Mouse (Mus musculus): ENCODE results near the gene Gm28539.

DNA sequence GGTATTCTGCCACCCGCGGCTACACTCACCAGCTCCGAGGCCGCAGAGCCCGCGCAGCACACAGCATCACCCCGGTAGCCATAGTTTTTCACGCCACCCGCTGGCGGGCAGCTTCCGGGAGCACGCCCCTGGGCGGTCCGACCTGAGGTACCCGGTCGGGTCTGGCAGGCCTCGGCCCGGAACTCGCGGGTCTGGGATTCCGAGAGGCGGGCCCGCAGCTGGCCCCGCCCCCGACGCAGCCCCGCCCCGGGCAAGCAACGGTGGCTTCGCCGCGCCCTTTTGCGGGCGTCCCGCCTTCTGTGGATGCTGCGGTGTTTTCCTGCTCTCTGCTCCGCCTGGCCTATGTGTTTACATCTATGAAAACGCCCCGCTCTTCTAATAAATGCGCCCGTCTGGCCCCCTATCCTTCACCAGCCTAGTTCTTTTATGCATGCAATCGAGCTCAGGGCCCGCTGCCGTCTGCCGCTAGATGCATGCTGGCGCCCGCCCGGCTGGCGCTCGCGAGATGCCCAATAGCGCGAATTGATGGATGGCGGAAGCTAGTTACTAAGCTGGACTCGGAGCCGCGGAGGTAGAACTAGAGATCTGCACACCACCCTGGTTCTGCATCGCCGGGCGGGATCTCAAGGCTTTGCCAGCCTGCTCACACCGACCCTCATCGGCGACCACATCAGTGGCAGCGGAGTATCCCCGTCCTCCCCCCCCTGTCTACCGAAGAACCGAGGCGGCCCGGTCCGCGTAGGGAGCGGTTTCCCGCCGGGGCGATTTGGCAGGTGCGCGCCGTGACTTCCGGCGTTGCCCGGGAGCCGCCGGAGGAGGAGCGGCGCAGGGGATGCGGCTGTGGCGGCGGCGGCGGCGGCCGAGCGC lies 40.3 kb downstream of the Gm28539 start, which contains the start of the genes Mrpl40 and Hira:
- TF ChIP-seq CTCF (IDR thresholded peaks at IDR 0.05 in 2 of 3, conservative IDR thresholded peaks at IDR 0.05 in 1 of 3; ENCODE audit: control insufficient read depth in 1 of 3, insufficient read depth in 1 of 3, low read depth in 2 of 3, low read length in 3 of 3, poor library complexity in 1 of 3, severe bottlenecking in 1 of 3), result 0 out of 6 replicates have a peak, but pooled peaks of 1 of the 3 experiments have one; percentile 4
- TF ChIP-seq BHLHE40 (IDR thresholded peaks at IDR 0.05; ENCODE audit: borderline replicate concordance, low read depth, low read length), result no peak
- peak; percentile 83 to 94 for TF ChIP-seq POLR2A (IDR thresholded peaks at IDR 0.05; ENCODE audit: control insufficient read depth in 1 of 2, insufficient read depth in 1 of 2, low read depth in 1 of 2, low read length in 2 of 2, poor library complexity in 1 of 2)
- no peak for TF ChIP-seq SMC3 (IDR thresholded peaks at IDR 0.05; ENCODE audit: low read depth, low read length)
- peak; percentile 84 for TF ChIP-seq NRF1 (IDR thresholded peaks at IDR 0.05; ENCODE audit: insufficient read depth, low read depth, low read length, poor library complexity, severe bottlenecking)
- TF ChIP-seq EP300 (IDR thresholded peaks at IDR 0.05; ENCODE audit: low read depth in 1 of 2, low read length in 2 of 2), result peak in 1 of 2 experiments; percentile 5; a peak in 1 of 4 replicates
- TF ChIP-seq POLR2AphosphoS2 (IDR thresholded peaks at IDR 0.05; ENCODE audit: low read length), result peak; percentile 87
- no peak for TF ChIP-seq MEF2A (IDR thresholded peaks at IDR 0.05; ENCODE audit: extremely low read depth, insufficient replicate concordance, low read depth, low read length, poor library complexity, severe bottlenecking)
- no peak for TF ChIP-seq USF2 (IDR thresholded peaks at IDR 0.05; ENCODE audit: borderline replicate concordance in 1 of 2, insufficient read depth in 1 of 2, low read depth in 1 of 2, low read length in 2 of 2)
- TF ChIP-seq UBTF (IDR thresholded peaks at IDR 0.05; ENCODE audit: borderline replicate concordance, insufficient read depth, low read depth, low read length), result peak; percentile 85; the same call in 1 of the 2 replicates
